Mouse (Mus musculus) central nervous system, embryonic 14 days (tissue): ENCODE results near the gene Ptgis. TPM values are rescaled to one million over a fixed set of nuclear protein-coding genes. Genes with fewer than 3 reads are reported as not detected.

ENCODE experiments used
- polyA plus RNA-seq: library from polyadenylated mRNA; depleted of rRNA; stranded (reverse); fragments of >200 nt; gene quantifications from 2 replicates; pipeline ENCODE4 v1.2.3, GENCODE M21; 2012; rRNA removed

Gene Ptgis
- polyA plus RNA-seq: 4.0 and 9.0 TPM in 2 replicates

GRCm38 (mm10) chr2:167240008-167240964 is at the start of gene Ptgis:
TSS of gene Ptgis (minus strand) at chr2:167240604.

GRCm38 (mm10) chr2:167190076-167190399 is 50.4 kb downstream of the Ptgis start, which contains the start of gene Kcnb1:
TSS of gene Kcnb1 (minus strand) at chr2:167190155.

Other genes with a start within 250 kb of the Ptgis start
- 72.8 and 75.3 TPM in 2 replicates for gene Stau1, start 244.3 kb downstream of the Ptgis start, polyA plus RNA-seq
- 43.3 and 43.7 TPM in 2 replicates for gene Ddx27, start 225.4 kb downstream of the Ptgis start, polyA plus RNA-seq
- 13.5 and 14.8 TPM in 2 replicates for gene Znfx1, start 177.6 kb downstream of the Ptgis start, polyA plus RNA-seq
- gene Kcnb1, start 50.4 kb downstream of the Ptgis start, polyA plus RNA-seq: 4.5 and 5.4 TPM in 2 replicates
- gene B4galt5, start 108.6 kb upstream of the Ptgis start, polyA plus RNA-seq: 28.0 and 31.8 TPM in 2 replicates
- gene Slc9a8, start 181.1 kb upstream of the Ptgis start, polyA plus RNA-seq: 40.4 and 41.8 TPM in 2 replicates